Mouse (Mus musculus) adrenal gland, adult 10 weeks (tissue): ENCODE measurements around the gene Ccdc13. TPM values are rescaled to one million over a fixed set of nuclear protein-coding genes. Genes with fewer than 3 reads are reported as not detected.

Experiments
- polyA plus RNA-seq: library from polyadenylated mRNA; stranded (reverse); fragments of 350-450 nt; fragmentation: Illumina TruSeq; extraction: RNeasy Lipid Tissue Mini Kit (QIAGEN cat#74804); gene quantifications from one replicate; pipeline ENCODE4 v1.2.3, GENCODE M21; 2014; ENCODE audit warnings: low read depth, low replicate concordance

The Ccdc13 gene
- polyA plus RNA-seq = not detected

DNA sequence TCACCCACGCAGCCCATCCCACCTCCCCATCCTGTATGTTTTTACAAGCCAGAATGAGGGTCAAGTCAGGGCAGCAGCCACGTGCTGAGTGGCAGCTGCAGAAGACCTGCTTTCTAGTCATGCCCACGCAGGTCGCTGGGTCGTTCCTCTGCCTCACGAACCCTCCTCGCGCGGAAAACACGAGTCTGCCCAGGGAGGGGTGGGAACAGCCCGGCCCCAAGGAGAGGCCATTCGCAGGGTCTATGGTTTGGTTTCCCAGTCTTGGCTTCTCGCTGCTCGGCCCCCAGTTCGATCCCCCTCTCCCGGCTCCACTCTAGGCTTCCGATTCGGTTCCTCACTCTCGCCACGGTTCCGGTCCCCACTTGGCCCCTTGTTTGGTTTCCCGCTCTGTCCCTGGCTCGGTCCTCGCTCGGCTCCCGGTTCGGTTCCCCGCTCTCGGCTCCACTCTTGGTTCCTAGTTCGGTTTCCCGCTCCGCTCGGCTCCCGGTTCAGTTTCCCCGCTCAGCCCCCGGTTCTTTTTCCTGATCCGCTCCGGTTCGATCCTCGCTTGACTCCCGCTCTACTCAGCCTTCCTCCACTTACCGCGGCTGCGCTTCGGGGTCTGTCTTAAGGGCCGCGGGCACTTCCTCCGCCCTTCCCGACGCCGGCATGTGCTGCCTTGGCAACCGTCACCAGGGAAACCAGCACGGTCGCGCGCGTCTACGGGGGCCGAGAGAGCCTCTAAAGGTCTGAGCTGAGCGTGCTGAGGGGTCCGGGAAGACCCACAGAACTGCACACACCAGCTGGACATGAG is at the start of gene Ccdc13:
Gene Ccdc13 (minus strand): TSS at position 633 of the 793 bp plus-strand sequence.

GRCm38 (mm10) chr9:121858153-121858488 is 18.9 kb upstream of the Ccdc13 start, which contains the start of gene Higd1a:
Higd1a (minus strand) TSS chr9:121858362.

DNA sequence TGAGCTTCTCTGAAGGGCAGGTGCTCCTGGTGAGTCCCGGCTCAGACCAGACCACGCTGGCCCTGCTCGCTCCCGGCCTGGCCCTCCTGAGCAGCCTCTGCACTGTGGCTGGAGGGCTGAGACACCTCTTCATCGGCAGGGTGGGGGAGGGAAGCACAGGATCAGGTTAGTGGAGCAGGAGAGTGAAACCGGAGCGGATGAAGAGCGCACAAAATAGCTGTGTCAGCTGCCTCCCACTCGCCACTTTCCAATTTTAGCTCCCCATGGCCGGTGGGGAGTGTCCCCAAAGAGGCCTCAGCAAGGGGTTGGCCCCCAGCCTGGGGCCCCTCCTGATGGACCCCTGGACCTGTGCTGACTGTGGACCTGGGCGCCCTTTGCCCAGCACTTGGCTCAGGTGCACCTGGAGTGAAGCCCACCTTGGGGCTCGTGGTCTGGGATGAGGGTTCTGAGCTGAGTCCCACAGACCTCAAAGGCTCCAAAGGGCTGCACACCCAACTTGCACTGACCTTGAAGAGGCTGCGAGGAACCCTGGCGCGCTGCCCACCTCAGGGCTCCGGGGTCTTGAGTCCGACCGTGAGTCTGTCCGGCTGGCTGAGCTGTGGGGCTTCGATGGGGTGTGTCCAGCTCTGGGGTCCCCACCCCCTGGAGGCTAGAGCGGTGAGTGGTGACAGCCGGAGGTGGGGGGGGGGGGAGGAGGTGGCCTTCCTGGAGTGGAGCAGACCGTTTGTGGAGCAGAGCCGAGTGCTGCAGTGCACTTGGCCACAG is 47.3 kb downstream of the Ccdc13 start, which contains the start of gene Hhatl:
Gene Hhatl (minus strand): TSS at position 751 of the 765 bp plus-strand sequence.

GRCm38 (mm10) chr9:121777484-121778065 is 61.7 kb downstream of the Ccdc13 start, which contains the start of gene Klhl40:
Klhl40 (plus strand) TSS chr9:121777607.

DNA sequence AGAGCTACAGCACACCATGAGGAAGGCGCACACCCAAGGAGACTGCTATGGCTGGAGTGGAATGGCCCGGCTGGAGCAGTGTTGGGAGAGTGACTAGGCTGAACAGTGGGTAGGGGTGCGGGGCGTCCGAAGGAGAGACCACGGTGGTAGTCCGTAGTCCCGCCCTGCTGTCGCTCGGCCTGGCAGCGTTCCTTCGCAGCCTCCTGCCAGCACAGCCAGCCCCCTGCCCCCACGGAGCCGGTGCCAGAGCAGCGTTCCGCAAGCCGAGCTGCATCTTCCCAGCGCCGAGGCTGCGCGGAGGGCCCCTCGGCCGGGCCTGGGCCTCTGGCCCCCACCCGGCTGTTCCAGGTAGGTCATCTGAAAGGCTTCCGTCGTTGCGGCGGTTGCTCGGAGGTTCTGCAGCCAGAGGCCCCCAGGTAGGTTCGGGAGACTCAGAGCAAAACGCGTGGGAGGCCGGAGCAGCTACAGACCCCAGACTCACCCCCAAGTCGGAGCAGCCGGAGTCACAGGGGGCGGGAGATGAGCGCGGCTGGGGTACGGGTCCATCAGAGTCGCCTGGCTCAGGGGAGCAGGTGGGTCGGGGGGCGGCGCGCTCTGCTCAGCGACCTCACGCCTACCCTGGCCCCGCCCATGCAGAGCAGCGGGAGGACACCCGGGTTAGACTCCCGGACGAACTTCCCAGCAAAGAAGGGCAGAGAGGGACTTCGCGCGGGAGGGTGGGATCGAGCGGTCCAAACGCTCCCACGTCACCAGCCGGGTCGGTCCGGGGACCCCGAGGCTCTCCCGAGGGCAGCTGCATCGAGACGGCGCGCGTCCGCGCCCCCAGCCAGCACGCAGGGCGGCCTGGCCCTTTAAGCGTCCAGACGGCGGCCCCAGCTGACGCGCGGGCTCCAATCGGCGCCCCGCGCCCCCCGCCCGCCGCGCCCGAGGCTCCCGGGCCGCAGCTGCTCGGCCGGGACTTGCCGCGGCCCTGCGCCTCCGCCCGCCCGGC is 79.9 kb downstream of the Ccdc13 start, which contains the start of gene Zfp651:
Gene Zfp651 (plus strand): TSS at position 240 of the 991 bp plus-strand sequence.

Other genes with a start within 250 kb of the Ccdc13 start
- not detected for gene Lyzl4, start 197.4 kb downstream of the Ccdc13 start, polyA plus RNA-seq
- gene Vipr1, start 196.7 kb downstream of the Ccdc13 start, polyA plus RNA-seq = not detected
- 7.9 TPM for gene Sec22c, start 134.0 kb downstream of the Ccdc13 start, polyA plus RNA-seq
- 53.9 TPM for gene Ss18l2, start 129.1 kb downstream of the Ccdc13 start, polyA plus RNA-seq
- 128 TPM for gene Nktr, start 120.3 kb downstream of the Ccdc13 start, polyA plus RNA-seq
- 0.29 TPM for gene Zfp651, start 80.1 kb downstream of the Ccdc13 start, polyA plus RNA-seq
- not detected for gene Klhl40, start 61.9 kb downstream of the Ccdc13 start, polyA plus RNA-seq
- not detected for gene Hhatl, start 47.0 kb downstream of the Ccdc13 start, polyA plus RNA-seq
- 59.5 TPM for gene Higd1a, start 18.9 kb upstream of the Ccdc13 start, polyA plus RNA-seq
- 0.58 TPM for gene Ackr2, start 58.9 kb upstream of the Ccdc13 start, polyA plus RNA-seq
- gene Cyp8b1, start 76.8 kb upstream of the Ccdc13 start, polyA plus RNA-seq = not detected
- 0.47 TPM for gene Fam198a, start 111.5 kb upstream of the Ccdc13 start, polyA plus RNA-seq
- gene Pomgnt2, start 157.6 kb upstream of the Ccdc13 start, polyA plus RNA-seq = 0.23 TPM